7 mouse cellular contexts compared by ENCODE assay signal in the genomic region with DNA sequence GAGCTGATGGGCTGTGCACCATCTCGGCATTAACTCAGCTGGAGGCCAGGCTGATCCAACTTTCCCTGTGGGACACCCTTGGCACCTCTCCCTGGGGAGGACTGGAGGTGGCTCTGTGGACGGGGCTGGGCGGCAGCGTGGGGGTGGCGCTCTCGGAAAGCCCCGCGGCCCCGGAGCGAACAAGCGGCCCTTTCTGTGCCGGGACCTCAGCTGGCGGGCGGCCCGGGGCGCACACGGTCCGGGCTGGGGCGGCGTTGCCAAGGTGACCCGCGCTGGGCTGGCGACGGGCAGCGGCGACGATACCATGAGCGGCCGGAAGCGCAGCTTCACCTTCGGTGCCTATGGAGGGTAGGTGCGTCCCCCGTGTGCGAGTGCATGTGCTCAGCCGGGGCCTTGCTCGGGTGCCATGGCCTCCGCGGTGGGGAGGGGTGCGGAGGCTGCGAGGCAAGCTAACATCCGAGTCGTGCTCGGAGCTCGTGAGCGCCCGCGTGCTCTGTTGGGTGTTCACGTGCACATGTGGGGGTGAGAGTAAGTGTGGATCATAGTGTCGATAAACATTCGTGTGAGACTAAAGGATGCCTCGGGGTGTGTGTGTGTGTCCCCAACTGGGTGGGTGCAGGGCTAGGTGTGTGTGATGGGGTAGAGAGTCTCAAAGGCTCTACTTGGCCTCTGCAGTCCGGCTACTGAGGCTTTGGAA. TPM values are rescaled to one million over a fixed set of nuclear protein-coding genes. Genes with fewer than 3 reads are reported as not detected.
DNase-seq lines count a peak whose midpoint lies in the region; ATAC-seq and TF ChIP-seq lines count a peak whose summit lies in the region.

No protein-coding gene starts in this region.

- no peak for TF ChIP-seq CTCF in ES-Bruce4 (IDR thresholded peaks at IDR 0.05; ENCODE audit: low read depth, low read length)
- no peak for TF ChIP-seq CTCF in intestine, postnatal 0 days (IDR thresholded peaks at IDR 0.05; ENCODE audit: low read depth)

- H3K27me3 ChIP-seq in ES-Bruce4 (ENCODE audit: control insufficient read depth, insufficient read depth, low read length, poor library complexity, severe bottlenecking), result no peaks in the 10 kb centered on the region
- peaks cover 21% of the 10 kb centered on the region for H3K27me3 ChIP-seq in forebrain, embryonic 11.5 days (ENCODE audit: control insufficient read depth, insufficient read depth, low read length)
- H3K27me3 ChIP-seq in intestine, postnatal 0 days (replicated peaks; ENCODE audit: control insufficient read depth, insufficient read depth, low read length), result peaks cover 22% of the 10 kb centered on the region
- H3K27me3 ChIP-seq in neural tube, embryonic 15.5 days (replicated peaks), result peaks cover 13% of the 10 kb centered on the region

- no peak for TF ChIP-seq POLR2A in ES-Bruce4 (IDR thresholded peaks at IDR 0.05; ENCODE audit: insufficient read depth, low read length)

- ATAC-seq in forebrain, embryonic 11.5 days (replicated peaks; ENCODE audit: low FRiP score), result 0 out of 2 replicates have a peak, but pooled peaks have one; percentile 47
- ATAC-seq in intestine, postnatal 0 days, result no peak
- peak; percentile 49 for ATAC-seq in neural tube, embryonic 15.5 days (ENCODE audit: low FRiP score)

- no peak for TF ChIP-seq EP300 in ES-Bruce4 (IDR thresholded peaks at IDR 0.05; ENCODE audit: insufficient read depth, low read depth, low read length)

- WGBS in forebrain, embryonic 11.5 days, result 8% methylated on average over 50 of the region's 52 CpGs
- 5% methylated on average over 52 of the region's 52 CpGs for WGBS in intestine, postnatal 0 days
- WGBS in neural tube, embryonic 15.5 days, result 5% methylated on average over 52 of the region's 52 CpGs

- H3K36me3 ChIP-seq in ES-Bruce4 (ENCODE audit: control insufficient read depth, insufficient read depth, low read length, poor library complexity, severe bottlenecking), result no peaks in the 10 kb centered on the region
- H3K36me3 ChIP-seq in forebrain, embryonic 11.5 days (ENCODE audit: control insufficient read depth, insufficient read depth, low read length), result no peaks in the 10 kb centered on the region
- no peaks in the 10 kb centered on the region for H3K36me3 ChIP-seq in intestine, postnatal 0 days (ENCODE audit: control insufficient read depth, insufficient read depth)
- no peaks in the 10 kb centered on the region for H3K36me3 ChIP-seq in neural tube, embryonic 15.5 days

- peak overlapping the region; percentile 45 for H3K4me3 ChIP-seq in ES-Bruce4 (ENCODE audit: low read depth, low read length)
- peak overlapping the region; percentile 28 for H3K4me3 ChIP-seq in forebrain, embryonic 11.5 days (ENCODE audit: low read depth, low read length)
- peak overlapping the region; percentile 26 for H3K4me3 ChIP-seq in intestine, postnatal 0 days (ENCODE audit: low read depth, low read length)
- H3K4me3 ChIP-seq in neural tube, embryonic 15.5 days (replicated peaks), result peak overlapping the region; percentile 41

- DNase-seq in adrenal gland, postnatal 14 days, result peak; percentile 68
- peak; percentile 69 for DNase-seq in forebrain, embryonic 11.5 days (ENCODE audit: low spot score)
- peak; percentile 66 to 73 for DNase-seq in left cerebral cortex, postnatal 36 days (ENCODE audit: low spot score in 2 of 2)
- no peak for DNase-seq in spleen, postnatal 14 days (ENCODE audit: low spot score in 2 of 2)

- intact Hi-C loops in left cerebral cortex, postnatal 36 days (cut with DNase I), result no loop called here

- H3K4me2 ChIP-seq in forebrain, embryonic 11.5 days (ENCODE audit: low read depth, low read length, severe bottlenecking), result peak overlapping the region; percentile 80
- peak overlapping the region; percentile 54 for H3K4me2 ChIP-seq in intestine, postnatal 0 days (replicated peaks; ENCODE audit: low read depth)
- H3K4me2 ChIP-seq in neural tube, embryonic 15.5 days, result peak overlapping the region; percentile 74

- H3K27ac ChIP-seq in ES-Bruce4 (ENCODE audit: insufficient read depth, low read length), result no peak overlapping the region
- no peak overlapping the region for H3K27ac ChIP-seq in forebrain, embryonic 11.5 days (ENCODE audit: low read depth, low read length)
- H3K27ac ChIP-seq in intestine, postnatal 0 days (ENCODE audit: low read depth, low read length), result no peak overlapping the region
- peak overlapping the region; percentile 77 for H3K27ac ChIP-seq in neural tube, embryonic 15.5 days (replicated peaks)

- H3K9me3 ChIP-seq in ES-Bruce4 (replicated peaks; ENCODE audit: control insufficient read depth, insufficient read depth, low read length, poor library complexity, severe bottlenecking), result no peaks in the 10 kb centered on the region
- no peaks in the 10 kb centered on the region for H3K9me3 ChIP-seq in forebrain, embryonic 11.5 days (ENCODE audit: control insufficient read depth, low read length)
- H3K9me3 ChIP-seq in intestine, postnatal 0 days (ENCODE audit: control insufficient read depth), result no peaks in the 10 kb centered on the region
- H3K9me3 ChIP-seq in neural tube, embryonic 15.5 days (replicated peaks), result no peaks in the 10 kb centered on the region

- peak overlapping the region; percentile 52 for H3K9ac ChIP-seq in ES-Bruce4 (ENCODE audit: low read depth, poor library complexity, severe bottlenecking)
- H3K9ac ChIP-seq in forebrain, embryonic 11.5 days (ENCODE audit: low read length), result peak overlapping the region; percentile 41
- 0 out of 2 replicates have a peak overlapping the region, but pooled peaks have one; percentile 22 for H3K9ac ChIP-seq in intestine, postnatal 0 days (ENCODE audit: low read depth, low read length)
- H3K9ac ChIP-seq in neural tube, embryonic 15.5 days (replicated peaks), result peak overlapping the region; percentile 49

- H3K4me1 ChIP-seq in ES-Bruce4 (ENCODE audit: control insufficient read depth, insufficient read depth, low read length), result peaks cover 3% of the 10 kb centered on the region
- peaks cover 16% of the 10 kb centered on the region for H3K4me1 ChIP-seq in forebrain, embryonic 11.5 days (replicated peaks; ENCODE audit: control insufficient read depth, insufficient read depth, low read length)
- no peaks in the 10 kb centered on the region for H3K4me1 ChIP-seq in intestine, postnatal 0 days (replicated peaks; ENCODE audit: control insufficient read depth, insufficient read depth, low read length)
- peaks cover 48% of the 10 kb centered on the region for H3K4me1 ChIP-seq in neural tube, embryonic 15.5 days

RNA-seq across cellular contexts. Expression of gene Rap1gap, which starts 17.0 kb away (rescaled TPM):
- polyA plus RNA-seq in ES-Bruce4 (2011; ENCODE audit: insufficient read depth, insufficient read length, low read depth, missing spikeins), result 8.9 and 9.5 TPM in 2 replicates
- 40.8 and 44.9 TPM in 2 replicates for total RNA-seq in adrenal gland, postnatal 14 days (2021)
- polyA plus RNA-seq in forebrain, embryonic 11.5 days (2014; fragmentation: Nextera tagmentation; extraction: Ambion mirVana), result 4.4 and 7.7 TPM in 2 replicates
- 8.9 and 9.1 TPM in 2 replicates for polyA plus RNA-seq in intestine, postnatal 0 days (2015; fragmentation: Nextera tagmentation; extraction: Ambion mirVana)
- 100 to 1,000 TPM; 311 to 333 TPM for total RNA-seq in left cerebral cortex, postnatal 36 days (2021)
- 88.5 and 106 TPM in 2 replicates for polyA plus RNA-seq in neural tube, embryonic 15.5 days (2015; fragmentation: Nextera tagmentation; extraction: Ambion mirVana)

Comparison
In these comparisons a context has a peak if more than half of its experiments do, and no peak if none do; other contexts are left out.
1. DNase-seq: peak in adrenal gland, postnatal 14 days (single experiment), forebrain, embryonic 11.5 days (single experiment) and left cerebral cortex, postnatal 36 days (2 of 2); none in spleen, postnatal 14 days (0 of 2).
2. Peak in every context shown above with its lines, with median percentiles within 50 percentile points of each other: H3K4me3 ChIP-seq, H3K9ac ChIP-seq and H3K4me2 ChIP-seq.